Mouse (Mus musculus): Measurements from ENCODE around the gene Zfy2. TPM values are rescaled to one million over a fixed set of nuclear protein-coding genes. Genes with fewer than 3 reads are reported as not detected.

Zfy2 gene
- total RNA-seq (2012; rRNA removed) (not detected in 2 replicates), total RNA-seq (2014; rRNA removed) (not detected in 2 replicates), polyA plus RNA-seq (2012; ENCODE audit: insufficient read length, low read depth) (not detected in 2 replicates)

DNA sequence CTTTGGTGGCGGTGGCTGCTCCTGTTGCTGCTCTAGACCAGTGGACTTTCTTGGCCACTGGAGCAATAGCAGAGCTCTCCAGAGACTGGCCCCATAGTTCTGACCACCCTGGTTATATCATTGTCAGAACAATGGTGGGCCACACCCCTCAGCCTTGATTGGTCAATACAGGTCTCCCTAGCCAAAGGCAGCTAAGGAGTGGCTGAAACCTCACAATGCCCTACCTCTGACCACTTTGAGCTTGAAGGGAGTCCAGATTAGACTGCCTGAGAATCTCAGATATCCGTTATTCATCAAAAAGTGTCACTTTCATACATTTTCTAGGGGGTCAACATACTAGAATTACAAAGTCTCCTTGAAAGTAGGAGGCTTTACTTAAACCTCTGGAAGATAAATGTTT lies at the start of gene Zfy2:
TSS of gene Zfy2 (minus strand) at position 101 of the 400 bp plus-strand sequence.
- H3K4me3 ChIP-seq (replicated peaks in 1 of 3; ENCODE audit: low read depth in 2 of 3, low read length in 2 of 3, poor library complexity in 1 of 3) = no peak within 1 kb of the TSS
- no peaks in the 10 kb centered on the region for H3K27me3 ChIP-seq (replicated peaks)
- H3K27ac ChIP-seq (ENCODE audit: insufficient read depth, low read depth) = no peak within 1 kb of the TSS
- dilution Hi-C loops (cut with MboI; ENCODE audit: extremely low pct_ligation_motif_present, extremely low pct_unique_long_range_greater_than_20kb, low sequenced_read_pairs) (no loop called here), in situ Hi-C loops (cut with MboI; ENCODE audit: low pct_ligation_motif_present, low pct_unique_long_range_greater_than_20kb, low sequenced_read_pairs) (no loop called here)
- no peaks in the 10 kb centered on the region for H3K4me1 ChIP-seq (ENCODE audit: control insufficient read depth in 1 of 2, insufficient read depth in 2 of 2)
- no peaks in the 10 kb centered on the region for H3K79me2 ChIP-seq (replicated peaks; ENCODE audit: control insufficient read depth, extremely low read depth, insufficient read depth, poor library complexity, severe bottlenecking)
- no peak within 1 kb of the TSS for H3K4me2 ChIP-seq (ENCODE audit: insufficient read depth, low read depth, poor library complexity, severe bottlenecking)
- no peak within 1 kb of the TSS for H3K9ac ChIP-seq (ENCODE audit: insufficient read depth, low read depth)
- TF ChIP-seq MXI1 (IDR thresholded peaks at IDR 0.05; ENCODE audit: low read depth, low read length) (no peak), MAFK (IDR thresholded peaks at IDR 0.05; ENCODE audit: insufficient replicate concordance, low read length) (no peak), MAZ (IDR thresholded peaks at IDR 0.05; ENCODE audit: low read depth, low read length) (no peak), ETS1 (conservative IDR thresholded peaks at IDR 0.05; ENCODE audit: low read depth, low read length) (no peak), RCOR1 (conservative IDR thresholded peaks at IDR 0.05; ENCODE audit: low read depth, low read length) (no peak), MYC (IDR thresholded peaks at IDR 0.05; ENCODE audit: low read depth, low read length) (no peak), CTCF (conservative IDR thresholded peaks at IDR 0.05 in 1 of 2, IDR thresholded peaks at IDR 0.05 in 1 of 2; ENCODE audit: low read depth in 2 of 2, low read length in 2 of 2) (no peak), CHD1 (IDR thresholded peaks at IDR 0.05; ENCODE audit: low read depth, low read length) (no peak)
- no peaks in the 10 kb centered on the region for H3K9me3 ChIP-seq (replicated peaks; ENCODE audit: low read length)
- DNase-seq (ENCODE audit: extremely low read depth) = no peak
- H3K36me3 ChIP-seq (replicated peaks in 1 of 2; ENCODE audit: control insufficient read depth in 1 of 2, insufficient read depth in 1 of 2, low read length in 1 of 2) = no peaks in the 10 kb centered on the region

Measured in CH12.LX (cell line).